Mouse (Mus musculus): Measurements from ENCODE around the gene Garem2.

The Garem2 gene

GRCm38 (mm10) chr5:30112533-30113068 lies 7.6 kb downstream of the Garem2 start:
- DNase-seq: peak; percentile 36

- DNase-seq: peak; percentile 94
Observed at GRCm38 (mm10) chr5:30113881-30114760, 9.2 kb downstream of the Garem2 start.

- DNase-seq: no peak
Observed at GRCm38 (mm10) chr5:30114761-30115140, 9.8 kb downstream of the Garem2 start.

- DNase-seq: peak; percentile 59
Observed at GRCm38 (mm10) chr5:30115718-30116117, 10.8 kb downstream of the Garem2 start.

- no peak for DNase-seq
Observed at GRCm38 (mm10) chr5:30118018-30118417, 13.1 kb downstream of the Garem2 start.

- no peak for DNase-seq
Observed at GRCm38 (mm10) chr5:30119163-30119562, 14.2 kb downstream of the Garem2 start.

- DNase-seq: no peak
Observed at GRCm38 (mm10) chr5:30120106-30120505, 15.1 kb downstream of the Garem2 start.

- no peak for DNase-seq
Observed at GRCm38 (mm10) chr5:30122481-30122880, 17.5 kb downstream of the Garem2 start.

GRCm38 (mm10) chr5:30125587-30125986 lies 20.6 kb downstream of the Garem2 start:
- DNase-seq: no peak

GRCm38 (mm10) chr5:30126756-30127155 lies 21.8 kb downstream of the Garem2 start:
- DNase-seq: no peak

GRCm38 (mm10) chr5:30127921-30128597 lies 23.1 kb downstream of the Garem2 start:
- DNase-seq: no peak

GRCm38 (mm10) chr5:30128680-30129079 lies 23.7 kb downstream of the Garem2 start:
- DNase-seq: no peak

GRCm38 (mm10) chr5:30131246-30131645 lies 26.3 kb downstream of the Garem2 start:
- DNase-seq: no peak

- DNase-seq: no peak
Observed at GRCm38 (mm10) chr5:30132173-30132572, 27.2 kb downstream of the Garem2 start.

GRCm38 (mm10) chr5:30135711-30136231 lies 30.8 kb downstream of the Garem2 start:
- no peak for DNase-seq

GRCm38 (mm10) chr5:30137271-30137670 lies 32.3 kb downstream of the Garem2 start:
- no peak for DNase-seq

- no peak for DNase-seq
Observed at GRCm38 (mm10) chr5:30138193-30138592, 33.2 kb downstream of the Garem2 start.

- DNase-seq: no peak
Observed at GRCm38 (mm10) chr5:30146526-30146925, 41.6 kb downstream of the Garem2 start.

- DNase-seq: no peak
Observed at GRCm38 (mm10) chr5:30148133-30148920, 43.4 kb downstream of the Garem2 start.

GRCm38 (mm10) chr5:30152007-30152406 lies 47.0 kb downstream of the Garem2 start:
- DNase-seq: no peak

- DNase-seq: no peak
Observed at GRCm38 (mm10) chr5:30152413-30152812, 47.5 kb downstream of the Garem2 start.

GRCm38 (mm10) chr5:30153222-30153621 lies 48.3 kb downstream of the Garem2 start:
- no peak for DNase-seq

- no peak for DNase-seq
Observed at GRCm38 (mm10) chr5:30154013-30154412, 49.1 kb downstream of the Garem2 start.

Data from thymus, postnatal 4 days (tissue).